Mouse (Mus musculus) CH12.LX (cell line): ENCODE results near the gene Edc3. TPM values are rescaled to one million over a fixed set of nuclear protein-coding genes. Genes with fewer than 3 reads are reported as not detected.

Source experiments
- DNase-seq: peaks from one replicate; pipeline ENCODE4 v3.0.0-alpha.2; 2013; ENCODE audit errors: extremely low read depth
- H3K27ac ChIP-seq: 2 replicates; pipeline ENCODE4 v1.5.1; 2012; ENCODE audit warnings: low read depth, mild to moderate bottlenecking, control low read depth, moderate library complexity; ENCODE audit not compliant: insufficient read depth
- H3K27me3 ChIP-seq: replicated peaks from 2 replicates; pipeline ENCODE3; 2012; ENCODE audit warnings: inconsistent platforms
- H3K36me3 ChIP-seq, 2 experiments: replicated peaks in 1 of 2; 2 replicates each; pipeline versions ENCODE3 to v1.6.1; 2012; ENCODE audit warnings: inconsistent platforms in 1 of 2, low read length in 1 of 2, mild to moderate bottlenecking in 1 of 2, mixed read lengths in 1 of 2, moderate library complexity in 1 of 2; ENCODE audit not compliant: control insufficient read depth in 1 of 2, insufficient read depth in 1 of 2
- H3K4me1 ChIP-seq, 2 experiments: 2 replicates each; pipeline ENCODE4 v1.6.1; 2012; ENCODE audit warnings: inconsistent platforms in 1 of 2, moderate library complexity in 1 of 2; ENCODE audit not compliant: insufficient read depth in 2 of 2, control insufficient read depth in 1 of 2
- H3K4me2 ChIP-seq: 2 replicates; pipeline ENCODE4 v1.6.1; 2012; ENCODE audit warnings: low read depth, mild to moderate bottlenecking, control low read depth; ENCODE audit not compliant: poor library complexity, insufficient read depth, severe bottlenecking
- H3K4me3 ChIP-seq, 3 experiments: fragments of 150-350 bp in 1 of 3; sonication (generic) in 1 of 3; replicated peaks in 1 of 3; 2 replicates each; pipeline versions ENCODE3 to v1.5.1; 2011 to 2012; ENCODE audit warnings: low read depth in 2 of 3, low read length in 2 of 3, mild to moderate bottlenecking in 2 of 3, moderate library complexity in 2 of 3, control low read depth in 1 of 3, improper control_type of control experiment in 1 of 3, inconsistent platforms in 1 of 3, mixed read lengths in 1 of 3; ENCODE audit not compliant: poor library complexity in 1 of 3
- H3K79me2 ChIP-seq: replicated peaks from 2 replicates; pipeline ENCODE4 v1.6.1; 2012; ENCODE audit warnings: mild to moderate bottlenecking, moderate library complexity; ENCODE audit not compliant: control insufficient read depth, poor library complexity, insufficient read depth, severe bottlenecking; ENCODE audit errors: extremely low read depth
- H3K9ac ChIP-seq: 2 replicates; pipeline ENCODE4 v1.6.1; 2012; ENCODE audit warnings: low read depth, mild to moderate bottlenecking, control low read depth, moderate library complexity; ENCODE audit not compliant: insufficient read depth
- H3K9me3 ChIP-seq: replicated peaks from 2 replicates; pipeline ENCODE3; 2012; ENCODE audit warnings: low read length, inconsistent platforms, mixed read lengths
- BHLHE40 ChIP-seq: IDR thresholded peaks from 2 replicates; pipeline ENCODE4 v1.6.1; 2011; ENCODE audit warnings: mild to moderate bottlenecking, low read depth, low read length, improper control_type of control experiment
- CHD1 ChIP-seq: IDR thresholded peaks from 2 replicates; pipeline ENCODE4 v1.6.1; 2012; ENCODE audit warnings: low read depth, low read length, improper control_type of control experiment, inconsistent platforms
- E2F4 ChIP-seq: IDR thresholded peaks from 2 replicates; pipeline ENCODE4 v1.6.1; 2011; ENCODE audit warnings: low read depth, low read length, improper control_type of control experiment; ENCODE audit not compliant: insufficient replicate concordance
- ELF1 ChIP-seq: IDR thresholded peaks from 2 replicates; pipeline ENCODE4 v1.6.1; 2014; ENCODE audit warnings: low read depth, mild to moderate bottlenecking, inconsistent platforms, low read length, improper control_type of control experiment
- EP300 ChIP-seq: IDR thresholded peaks from 2 replicates; pipeline ENCODE4 v1.6.1; 2011; ENCODE audit warnings: low read length, improper control_type of control experiment
- ETS1 ChIP-seq: conservative IDR thresholded peaks from 2 replicates; pipeline ENCODE4 v1.6.1; 2012; ENCODE audit warnings: low read depth, mild to moderate bottlenecking, inconsistent platforms, low read length, improper control_type of control experiment, moderate library complexity
- GABPA ChIP-seq: IDR thresholded peaks from 2 replicates; pipeline ENCODE4 v1.6.1; 2012; ENCODE audit warnings: low read depth, low read length, improper control_type of control experiment, inconsistent platforms; ENCODE audit not compliant: insufficient replicate concordance
- HCFC1 ChIP-seq: IDR thresholded peaks from 2 replicates; pipeline ENCODE4 v1.6.1; 2012; ENCODE audit warnings: low read depth, mild to moderate bottlenecking, inconsistent platforms, low read length, improper control_type of control experiment
- KAT2A ChIP-seq: IDR thresholded peaks from 2 replicates; pipeline ENCODE4 v1.6.1; 2012; ENCODE audit warnings: low read length, improper control_type of control experiment, inconsistent platforms; ENCODE audit not compliant: insufficient replicate concordance
- MAFK ChIP-seq: IDR thresholded peaks from 2 replicates; pipeline ENCODE4 v1.6.1; 2011; ENCODE audit warnings: low read length, improper control_type of control experiment; ENCODE audit not compliant: insufficient replicate concordance
- MAX ChIP-seq: IDR thresholded peaks from 2 replicates; pipeline ENCODE4 v1.6.1; 2011; ENCODE audit warnings: low read length, improper control_type of control experiment
- MAZ ChIP-seq: IDR thresholded peaks from 2 replicates; pipeline ENCODE4 v1.6.1; 2012; ENCODE audit warnings: low read depth, mild to moderate bottlenecking, inconsistent platforms, low read length, improper control_type of control experiment, moderate library complexity
- MXI1 ChIP-seq: IDR thresholded peaks from 2 replicates; pipeline ENCODE4 v1.6.1; 2011; ENCODE audit warnings: mild to moderate bottlenecking, low read depth, low read length, improper control_type of control experiment
- MYC ChIP-seq: IDR thresholded peaks from 2 replicates; pipeline ENCODE4 v1.6.1; 2011; ENCODE audit warnings: low read depth, mild to moderate bottlenecking, improper control_type of control experiment, low read length
- NELFE ChIP-seq: IDR thresholded peaks from 2 replicates; pipeline ENCODE4 v1.6.1; 2011; ENCODE audit warnings: low read depth, low read length, improper control_type of control experiment
- PAX5 ChIP-seq: IDR thresholded peaks from 2 replicates; pipeline ENCODE4 v1.6.1; 2012; ENCODE audit warnings: low read length, inconsistent platforms, mixed read lengths
- RAD21 ChIP-seq: IDR thresholded peaks from 2 replicates; pipeline ENCODE4 v1.6.1; 2011; ENCODE audit warnings: low read depth, mild to moderate bottlenecking, low read length, improper control_type of control experiment, moderate library complexity
- SIN3A ChIP-seq: IDR thresholded peaks from 2 replicates; pipeline ENCODE4 v1.6.1; 2012; ENCODE audit warnings: low read length, improper control_type of control experiment, inconsistent platforms
- TBP ChIP-seq: conservative IDR thresholded peaks from 2 replicates; pipeline ENCODE4 v1.6.1; 2011; ENCODE audit warnings: low read depth, low read length, improper control_type of control experiment
- UBTF ChIP-seq: IDR thresholded peaks from 2 replicates; pipeline ENCODE4 v1.6.1; 2012; ENCODE audit warnings: low read depth, mild to moderate bottlenecking, inconsistent platforms, low read length, improper control_type of control experiment, moderate library complexity
- USF1 ChIP-seq: IDR thresholded peaks from 2 replicates; pipeline ENCODE4 v1.6.1; 2014; ENCODE audit warnings: low read depth, mild to moderate bottlenecking, inconsistent platforms, low read length, improper control_type of control experiment
- USF2 ChIP-seq: conservative IDR thresholded peaks from 2 replicates; pipeline ENCODE4 v1.6.1; 2011; ENCODE audit warnings: low read depth, low read length, improper control_type of control experiment
- ZKSCAN1 ChIP-seq: IDR thresholded peaks from 2 replicates; pipeline ENCODE4 v1.6.1; 2012; ENCODE audit warnings: low read depth, inconsistent platforms, low read length, improper control_type of control experiment, borderline replicate concordance
- ZNF384 ChIP-seq: IDR thresholded peaks from 2 replicates; pipeline ENCODE4 v1.6.1; 2012; ENCODE audit warnings: low read depth, low read length, improper control_type of control experiment, inconsistent platforms
- dilution Hi-C: fragments of 300-500 bp; cut with MboI; formaldehyde crosslinking; loops from 2 replicates; pipeline ENCODE4 v1.14.3; 2020; ENCODE audit warnings: low sequenced_read_pairs; ENCODE audit not compliant: extremely low pct_unique_long_range_greater_than_20kb, extremely low pct_ligation_motif_present
- in situ Hi-C: fragments of 300-500 bp; cut with MboI; formaldehyde crosslinking; loops from 3 replicates; pipeline ENCODE4 v1.14.3; 2019; ENCODE audit warnings: low sequenced_read_pairs, low pct_ligation_motif_present, low pct_unique_long_range_greater_than_20kb, mixed read lengths
- polyA plus RNA-seq: library from polyadenylated mRNA; unstranded; fragments of >175 nt; gene quantifications from 2 replicates; pipeline ENCODE4 v1.2.1, GENCODE M21; 2012; ENCODE audit warnings: low read depth; ENCODE audit not compliant: insufficient read length
- total RNA-seq, 2 experiments: library from RNA; depleted of rRNA; stranded (reverse); fragments of 300-350 nt in 1 of 2; fragments of >200 nt in 1 of 2; gene quantifications; 2 replicates each; pipeline ENCODE4 v1.2.3; 2012 to 2014

The Edc3 gene
- total and polyA plus RNA-seq, 3 experiments: 10.6 to 24.1 (median 13.6) TPM

- Histone ChIP-seq H3K36me3 (no peaks in the 10 kb centered on the region), H3K9ac (no peak overlapping the region), H3K9me3 (peaks cover 3% of the 10 kb centered on the region), H3K4me1 (no peaks in the 10 kb centered on the region; a peak in 1 of 4 replicates)
- TF ChIP-seq CHD1 (no peak), MYC (no peak), MAFK (no peak), NELFE (no peak), MAZ (no peak), HCFC1 (no peak), MAX (no peak), EP300 (no peak), PAX5 (no peak), ZKSCAN1 (no peak), UBTF (no peak), ELF1 (no peak), GABPA (no peak)
- TF ChIP-seq, all 38 proteins: peak for 0
- Histone ChIP-seq H3K27ac (no peak overlapping the region), H3K79me2 (no peaks in the 10 kb centered on the region), H3K4me3 (no peak overlapping the region), H3K4me2 (no peak overlapping the region), H3K27me3 (peaks cover 39% of the 10 kb centered on the region)
- in situ Hi-C loops: loop anchor here (5.0 kb wide), 1 partner anchor 84 kb away; no protein-coding TSS in a partner anchor
- dilution Hi-C loops: no loop called here
- no peak for DNase-seq
These were observed 40.5 kb upstream of the Edc3 start for GRCm38 (mm10) chr9:57667817-57668216.

GRCm38 (mm10) chr9:57668277-57668676 is 40.1 kb upstream of the Edc3 start:
- TF ChIP-seq PAX5 (no peak), USF2 (no peak), BHLHE40 (no peak), MAFK (no peak), TBP (no peak), MXI1 (no peak), ZNF384 (no peak), RAD21 (no peak), ETS1 (no peak), SIN3A (no peak), MYC (no peak), USF1 (no peak), MAX (no peak), UBTF (no peak), MAZ (no peak), ELF1 (no peak), KAT2A (no peak), E2F4 (no peak)
- Histone ChIP-seq H3K27me3 (peaks cover 39% of the 10 kb centered on the region), H3K4me1 (no peaks in the 10 kb centered on the region; a peak in 1 of 4 replicates), H3K36me3 (no peaks in the 10 kb centered on the region), H3K79me2 (no peaks in the 10 kb centered on the region), H3K4me2 (no peak overlapping the region), H3K27ac (no peak overlapping the region), H3K4me3 (no peak overlapping the region), H3K9ac (no peak overlapping the region), H3K9me3 (peaks cover 3% of the 10 kb centered on the region)
- in situ Hi-C loops (loop anchor here (5.0 kb wide), 1 partner anchor 84 kb away; no protein-coding TSS in a partner anchor), dilution Hi-C loops (no loop called here)
- no peak for DNase-seq
